8 mouse cellular contexts compared by ENCODE assay signal in the genomic region with DNA sequence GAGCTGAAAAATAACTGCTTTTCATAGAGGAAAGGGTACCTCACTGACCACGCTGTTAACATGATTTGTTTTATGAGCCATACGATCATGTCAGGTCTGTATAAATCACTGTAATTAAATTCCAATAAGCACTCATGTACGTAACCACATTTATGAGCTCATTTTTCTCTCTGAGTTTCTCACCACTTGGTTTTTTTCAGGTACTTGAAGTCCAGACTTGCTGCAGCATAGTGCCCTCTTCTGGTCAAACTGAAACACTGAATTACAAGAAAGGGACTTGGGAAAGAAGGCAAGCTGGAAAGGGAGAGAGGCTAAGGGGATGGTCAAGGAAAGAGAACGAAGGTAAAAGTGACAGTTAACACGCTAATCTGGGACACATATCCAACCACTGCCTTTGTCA.
DNase-seq lines count a peak whose midpoint lies in the region; ATAC-seq and TF ChIP-seq lines count a peak whose summit lies in the region.

No protein-coding gene starts in this region.

- no peaks in the 10 kb centered on the region for H3K36me3 ChIP-seq in forebrain, embryonic 11.5 days (ENCODE audit: control insufficient read depth, insufficient read depth, low read length)
- no peaks in the 10 kb centered on the region for H3K36me3 ChIP-seq in forebrain, embryonic 10.5 days (replicated peaks)
- H3K36me3 ChIP-seq in forebrain, postnatal 0 days (ENCODE audit: insufficient read depth), result no peaks in the 10 kb centered on the region
- H3K36me3 ChIP-seq in myocyte (ENCODE audit: control insufficient read depth, insufficient read depth), result no peaks in the 10 kb centered on the region

- H3ac ChIP-seq in myocyte (ENCODE audit: control insufficient read depth, insufficient read length), result no peak overlapping the region

- no peaks in the 10 kb centered on the region for H3K79me2 ChIP-seq in myocyte (ENCODE audit: control insufficient read depth, insufficient read depth)

- no peak overlapping the region for H3K4me3 ChIP-seq in forebrain, embryonic 11.5 days (ENCODE audit: low read depth, low read length)
- H3K4me3 ChIP-seq in forebrain, embryonic 10.5 days, result no peak overlapping the region
- no peak overlapping the region for H3K4me3 ChIP-seq in forebrain, postnatal 0 days (ENCODE audit: low read depth, low read length)
- no peak overlapping the region for H3K4me3 ChIP-seq in myocyte

- DNase-seq in forebrain, embryonic 11.5 days (ENCODE audit: low spot score), result no peak
- DNase-seq in forebrain, embryonic 10.5 days (ENCODE audit: extremely low spot score, low spot score), result no peak
- peak; percentile 34 for DNase-seq in urinary bladder, postnatal 14 days (ENCODE audit: low spot score)
- no peak for DNase-seq in urinary bladder, adult 2 months (ENCODE audit: low spot score)
- peak; percentile 70 for DNase-seq in forebrain, postnatal 0 days
- peak; percentile 9 to 26 for DNase-seq in left cerebral cortex, adult 18-20 months (ENCODE audit: low spot score in 2 of 2)
- no peak for DNase-seq in urinary bladder, adult 18-20 months (ENCODE audit: low spot score in 2 of 2)

- peak; percentile 88 for TF ChIP-seq CTCF in forebrain, postnatal 0 days (IDR thresholded peaks at IDR 0.05; ENCODE audit: low read depth)

- no peak for TF ChIP-seq POLR2A in myocyte (IDR thresholded peaks at IDR 0.05; ENCODE audit: insufficient read length, low read depth)

- H3K27me3 ChIP-seq in forebrain, embryonic 11.5 days (ENCODE audit: control insufficient read depth, insufficient read depth, low read length), result no peaks in the 10 kb centered on the region
- H3K27me3 ChIP-seq in forebrain, embryonic 10.5 days (ENCODE audit: poor library complexity, severe bottlenecking), result no peaks in the 10 kb centered on the region
- H3K27me3 ChIP-seq in forebrain, postnatal 0 days (ENCODE audit: insufficient read depth, low read length), result no peaks in the 10 kb centered on the region
- no peaks in the 10 kb centered on the region for H3K27me3 ChIP-seq in myocyte (ENCODE audit: control insufficient read depth, insufficient read depth, insufficient read length)

- ATAC-seq in forebrain, embryonic 11.5 days (replicated peaks; ENCODE audit: low FRiP score), result 0 out of 2 replicates have a peak, but pooled peaks have one; percentile 46
- peak; percentile 51 for ATAC-seq in forebrain, postnatal 0 days

- 19% methylated on average over 5 of the region's 5 CpGs for WGBS in forebrain, embryonic 11.5 days
- WGBS in forebrain, embryonic 10.5 days, result 25% methylated on average over 5 of the region's 5 CpGs
- WGBS in forebrain, postnatal 0 days, result 11% methylated on average over 5 of the region's 5 CpGs

- no peaks in the 10 kb centered on the region for H3K4me1 ChIP-seq in forebrain, embryonic 11.5 days (replicated peaks; ENCODE audit: control insufficient read depth, insufficient read depth, low read length)
- H3K4me1 ChIP-seq in forebrain, embryonic 10.5 days, result no peaks in the 10 kb centered on the region
- H3K4me1 ChIP-seq in forebrain, postnatal 0 days (ENCODE audit: insufficient read depth), result no peaks in the 10 kb centered on the region

- H3K9ac ChIP-seq in forebrain, embryonic 11.5 days (ENCODE audit: low read length), result no peak overlapping the region
- H3K9ac ChIP-seq in forebrain, postnatal 0 days, result no peak overlapping the region

- H3K9me3 ChIP-seq in forebrain, embryonic 11.5 days (ENCODE audit: control insufficient read depth, low read length), result no peaks in the 10 kb centered on the region
- H3K9me3 ChIP-seq in forebrain, embryonic 10.5 days, result no peaks in the 10 kb centered on the region
- no peaks in the 10 kb centered on the region for H3K9me3 ChIP-seq in forebrain, postnatal 0 days (ENCODE audit: low read length)

- no peak overlapping the region for H3K27ac ChIP-seq in forebrain, embryonic 11.5 days (ENCODE audit: low read depth, low read length)
- no peak overlapping the region for H3K27ac ChIP-seq in forebrain, embryonic 10.5 days
- H3K27ac ChIP-seq in forebrain, postnatal 0 days (ENCODE audit: low read depth, low read length), result no peak overlapping the region

- H3K4me2 ChIP-seq in forebrain, embryonic 11.5 days (ENCODE audit: low read depth, low read length, severe bottlenecking), result no peak overlapping the region
- no peak overlapping the region for H3K4me2 ChIP-seq in forebrain, postnatal 0 days (ENCODE audit: low read depth)
- peak overlapping the region; percentile 52 for H3K4me2 ChIP-seq in myocyte (ENCODE audit: low read depth)

TF ChIP-seq in myocyte, 11 proteins besides CTCF, POLR2A, EP300 and RAD21:
- TF ChIP-seq MYOG (IDR thresholded peaks at IDR 0.05; ENCODE audit: control insufficient read depth in 1 of 3, insufficient read depth in 1 of 3, insufficient read length in 2 of 3, low read depth in 2 of 3), result no peak
- no peak for TF ChIP-seq TCF3 (IDR thresholded peaks at IDR 0.05; ENCODE audit: insufficient read length, low read depth)
- no peak for TF ChIP-seq USF1 (IDR thresholded peaks at IDR 0.05; ENCODE audit: low read depth)
- TF ChIP-seq MAX (IDR thresholded peaks at IDR 0.05; ENCODE audit: low read depth), result no peak
- TF ChIP-seq REST (IDR thresholded peaks at IDR 0.05; ENCODE audit: insufficient read depth, insufficient read length), result no peak
- TF ChIP-seq TCF12 (IDR thresholded peaks at IDR 0.05; ENCODE audit: insufficient read depth, poor library complexity, severe bottlenecking), result no peak
- no peak for TF ChIP-seq E2F4 (IDR thresholded peaks at IDR 0.05; ENCODE audit: insufficient read depth)
- TF ChIP-seq SRF (IDR thresholded peaks at IDR 0.05; ENCODE audit: control insufficient read depth, insufficient read length, low read depth), result no peak
- TF ChIP-seq CEBPB (IDR thresholded peaks at IDR 0.05; ENCODE audit: insufficient read depth, poor library complexity, severe bottlenecking), result no peak
- no peak for TF ChIP-seq MYOD1 (IDR thresholded peaks at IDR 0.05; ENCODE audit: control insufficient read depth in 1 of 3, insufficient read length in 2 of 3, low read depth in 2 of 3)
- no peak for TF ChIP-seq POLR2AphosphoS2 (IDR thresholded peaks at IDR 0.05; ENCODE audit: insufficient read length, low read depth)

Comparison
In these comparisons a context has a peak if more than half of its experiments do, and no peak if none do; other contexts are left out.
1. DNase-seq: peak in urinary bladder, postnatal 14 days (single experiment), forebrain, postnatal 0 days (single experiment) and left cerebral cortex, adult 18-20 months (2 of 2); none in forebrain, embryonic 11.5 days (single experiment), forebrain, embryonic 10.5 days (single experiment), urinary bladder, adult 2 months (single experiment) and urinary bladder, adult 18-20 months (0 of 2).